Mouse (Mus musculus) natural killer cell, adult 2 months (primary cell): ENCODE data around the gene Rdh16f1.

Experiments used
- DNase-seq, 2 experiments: peaks; one replicate each; pipeline ENCODE4 v3.0.0; 2022; ENCODE audit warnings: low spot score in 2 of 2

The Rdh16f1 gene

GRCm38 (mm10) chr10:127759181-127760110 lies at the start of gene Rdh16f1, which contains the start of gene Rdh1:
Gene Rdh16f1 (plus strand): TSS chr10:127759787.
Gene Rdh1 (plus strand): TSS chr10:127759721.
- no peak for DNase-seq

GRCm38 (mm10) chr10:127710331-127710730 lies 49.3 kb upstream of the Rdh16f1 start:
- DNase-seq: no peak

GRCm38 (mm10) chr10:127712736-127713135 lies 46.9 kb upstream of the Rdh16f1 start:
- DNase-seq: no peak

GRCm38 (mm10) chr10:127721671-127722418 lies 37.7 kb upstream of the Rdh16f1 start:
- DNase-seq: no peak

- no peak for DNase-seq
Measured at GRCm38 (mm10) chr10:127724178-127724577, 35.4 kb upstream of the Rdh16f1 start, which contains the start of gene Tac2. Gene Tac2 (plus strand): TSS chr10:127724478.

GRCm38 (mm10) chr10:127725136-127725535 lies 34.5 kb upstream of the Rdh16f1 start:
- no peak for DNase-seq

GRCm38 (mm10) chr10:127728437-127728836 lies 31.1 kb upstream of the Rdh16f1 start:
- no peak for DNase-seq

- no peak for DNase-seq
Measured at GRCm38 (mm10) chr10:127730285-127730932, 29.2 kb upstream of the Rdh16f1 start.

GRCm38 (mm10) chr10:127730933-127731310 lies 28.7 kb upstream of the Rdh16f1 start:
- no peak for DNase-seq

- DNase-seq: no peak
Measured at GRCm38 (mm10) chr10:127731397-127731796, 28.2 kb upstream of the Rdh16f1 start.

- DNase-seq: no peak
Measured at GRCm38 (mm10) chr10:127734434-127734833, 25.2 kb upstream of the Rdh16f1 start.

- DNase-seq: peak in 1 of 2 experiments; percentile 35
Measured at GRCm38 (mm10) chr10:127736266-127736665, 23.3 kb upstream of the Rdh16f1 start.

- DNase-seq: peak in 1 of 2 experiments; percentile 38
Measured at GRCm38 (mm10) chr10:127736916-127737315, 22.7 kb upstream of the Rdh16f1 start.

GRCm38 (mm10) chr10:127737552-127737951 lies 22.0 kb upstream of the Rdh16f1 start:
- DNase-seq: no peak

GRCm38 (mm10) chr10:127738151-127738882 lies 21.3 kb upstream of the Rdh16f1 start:
- peak; percentile 32 to 52 for DNase-seq

- DNase-seq: peak; percentile 74 to 84
Measured at GRCm38 (mm10) chr10:127739083-127739660, 20.4 kb upstream of the Rdh16f1 start, which contains the start of gene Zbtb39. Gene Zbtb39 (plus strand): TSS chr10:127739538.

GRCm38 (mm10) chr10:127739661-127740161 lies 19.9 kb upstream of the Rdh16f1 start:
- peak in 1 of 2 experiments; percentile 25 for DNase-seq

- DNase-seq: peak; percentile 44 to 61
Measured at GRCm38 (mm10) chr10:127744661-127745060, 14.9 kb upstream of the Rdh16f1 start.

- DNase-seq: no peak
Measured at GRCm38 (mm10) chr10:127745886-127746285, 13.7 kb upstream of the Rdh16f1 start.

GRCm38 (mm10) chr10:127747254-127747653 lies 12.3 kb upstream of the Rdh16f1 start:
- no peak for DNase-seq
